Mouse (Mus musculus) midbrain, embryonic 12.5 days (tissue): ENCODE data around the gene Gm12117. TPM values are rescaled to one million over a fixed set of nuclear protein-coding genes. Genes with fewer than 3 reads are reported as not detected.

Experiments
- ATAC-seq: fragments of 200-750 bp; cut with Nextera tagmentation; 2 replicates; pipeline ENCODE4 v1.8.0; 2017; ENCODE audit warnings: low read depth, moderate TSS enrichment, moderate library complexity; ENCODE audit not compliant: low FRiP score
- H3K27ac ChIP-seq: fragments of 300-500 bp; sonication (generic); replicated peaks from 2 replicates; pipeline ENCODE4 v1.5.1; 2016; ENCODE audit warnings: mild to moderate bottlenecking
- H3K27me3 ChIP-seq: fragments of 300-500 bp; sonication (generic); 2 replicates; pipeline ENCODE4 v1.6.1; 2016; ENCODE audit warnings: mild to moderate bottlenecking
- H3K36me3 ChIP-seq: fragments of 300-500 bp; sonication (generic); 2 replicates; pipeline ENCODE4 v1.6.1; 2016
- H3K4me1 ChIP-seq: fragments of 300-500 bp; sonication (generic); 2 replicates; pipeline ENCODE4 v1.6.1; 2016
- H3K4me2 ChIP-seq: fragments of 300-500 bp; sonication (generic); replicated peaks from 2 replicates; pipeline ENCODE4 v1.6.1; 2016; ENCODE audit warnings: mild to moderate bottlenecking, moderate library complexity
- H3K4me3 ChIP-seq: fragments of 300-500 bp; sonication (generic); 2 replicates; pipeline ENCODE4 v1.5.1; 2016; ENCODE audit warnings: mild to moderate bottlenecking
- H3K9ac ChIP-seq: fragments of 300-500 bp; sonication (generic); replicated peaks from 2 replicates; pipeline ENCODE4 v1.6.1; 2016; ENCODE audit warnings: mild to moderate bottlenecking, moderate library complexity
- H3K9me3 ChIP-seq: fragments of 300-500 bp; sonication (generic); 2 replicates; pipeline ENCODE4 v1.6.1; 2016; ENCODE audit warnings: mild to moderate bottlenecking
- WGBS: fragments of 180-500 bp; shearing (Covaris S2); methylation state at CpG from one replicate; pipeline ENCODE4 v1.1.7; 2016; 5-methylcytosine and 5-hydroxymethylcytosine counted together
- polyA plus RNA-seq: library from polyadenylated mRNA; unstranded; fragments of >200 nt; fragmentation: Nextera tagmentation; extraction: Ambion mirVana; gene quantifications from 2 replicates; pipeline ENCODE4 v1.2.1, GENCODE M21; 2016

The Gm12117 gene
- 0.46 TPM in 1 of 2 replicates, not detected in the other for polyA plus RNA-seq

- Histone ChIP-seq H3K4me3 (no peak within 1 kb of the TSS), H3K27me3 (no peaks in the 10 kb centered on the region), H3K4me2 (no peak within 1 kb of the TSS), H3K4me1 (no peaks in the 10 kb centered on the region), H3K36me3 (peaks cover 6% of the 10 kb centered on the region; the same call in 1 of the 2 replicates), H3K27ac (no peak within 1 kb of the TSS), H3K9me3 (no peaks in the 10 kb centered on the region), H3K9ac (no peak within 1 kb of the TSS)
- no peak for ATAC-seq
- WGBS: 96% methylated on average over 3 of the region's 3 CpGs
Measured at GRCm38 (mm10) chr11:33276637-33277036, at the start of gene Gm12117. Gene Gm12117 (minus strand): TSS chr11:33276737.

GRCm38 (mm10) chr11:33319006-33319611 lies 42.6 kb upstream of the Gm12117 start:
- H3K9ac ChIP-seq: no peak overlapping the region
- H3K9me3 ChIP-seq: no peaks in the 10 kb centered on the region
- no peak for ATAC-seq
- no peaks in the 10 kb centered on the region for H3K27me3 ChIP-seq
- no peaks in the 10 kb centered on the region for H3K4me1 ChIP-seq
- H3K4me2 ChIP-seq: no peak overlapping the region
- WGBS: 90% methylated on average over 7 of the region's 7 CpGs
- H3K4me3 ChIP-seq: no peak overlapping the region
- H3K27ac ChIP-seq: no peak overlapping the region
- no peaks in the 10 kb centered on the region for H3K36me3 ChIP-seq

GRCm38 (mm10) chr11:33309566-33309965 lies 33.0 kb upstream of the Gm12117 start:
- Histone ChIP-seq H3K9me3 (no peaks in the 10 kb centered on the region), H3K27me3 (no peaks in the 10 kb centered on the region), H3K4me3 (no peak overlapping the region), H3K4me1 (no peaks in the 10 kb centered on the region), H3K36me3 (no peaks in the 10 kb centered on the region), H3K27ac (no peak overlapping the region), H3K9ac (no peak overlapping the region), H3K4me2 (no peak overlapping the region)
- ATAC-seq: no peak
- whole genome bisulfite sequencing: 74% methylated on average over 4 of the region's 4 CpGs

- Histone ChIP-seq H3K27ac (no peak overlapping the region), H3K4me1 (peaks cover 12% of the 10 kb centered on the region; the same call in 1 of the 2 replicates), H3K4me3 (no peak overlapping the region), H3K9ac (no peak overlapping the region), H3K9me3 (no peaks in the 10 kb centered on the region), H3K36me3 (no peaks in the 10 kb centered on the region), H3K27me3 (no peaks in the 10 kb centered on the region), H3K4me2 (no peak overlapping the region)
- no peak for ATAC-seq
- 54% methylated on average over 8 of the region's 8 CpGs for WGBS
Measured at GRCm38 (mm10) chr11:33300859-33301258, 24.3 kb upstream of the Gm12117 start.

- Histone ChIP-seq H3K9ac (no peak overlapping the region), H3K4me2 (no peak overlapping the region), H3K27me3 (no peaks in the 10 kb centered on the region), H3K36me3 (no peaks in the 10 kb centered on the region), H3K9me3 (no peaks in the 10 kb centered on the region), H3K4me1 (peaks cover 12% of the 10 kb centered on the region; the same call in 1 of the 2 replicates), H3K27ac (no peak overlapping the region), H3K4me3 (no peak overlapping the region)
- WGBS: 77% methylated on average over 11 of the region's 11 CpGs
- no peak for ATAC-seq
Measured at GRCm38 (mm10) chr11:33299371-33299770, 22.8 kb upstream of the Gm12117 start.

- no peak; the same call in 1 of the 2 replicates for ATAC-seq
- 57% methylated on average over 8 of the region's 8 CpGs for WGBS
Measured at GRCm38 (mm10) chr11:33297121-33297520, 20.6 kb upstream of the Gm12117 start.

GRCm38 (mm10) chr11:33295422-33295821 lies 18.9 kb upstream of the Gm12117 start:
- H3K27ac ChIP-seq: no peak overlapping the region
- WGBS: 61% methylated on average over 3 of the region's 3 CpGs
- H3K36me3 ChIP-seq: no peaks in the 10 kb centered on the region
- peaks cover 7% of the 10 kb centered on the region; the same call in 1 of the 2 replicates for H3K4me1 ChIP-seq
- no peak for ATAC-seq
- H3K9me3 ChIP-seq: no peaks in the 10 kb centered on the region
- no peak overlapping the region for H3K4me3 ChIP-seq
- no peak overlapping the region for H3K9ac ChIP-seq
- no peaks in the 10 kb centered on the region for H3K27me3 ChIP-seq
- H3K4me2 ChIP-seq: no peak overlapping the region

More at GRCm38 (mm10) chr11:33297121-33297520, 20.6 kb upstream of the Gm12117 start:
- Histone ChIP-seq H3K9me3 (no peaks in the 10 kb centered on the region), H3K27me3 (no peaks in the 10 kb centered on the region), H3K27ac (no peak overlapping the region), H3K36me3 (no peaks in the 10 kb centered on the region), H3K9ac (no peak overlapping the region), H3K4me2 (no peak overlapping the region), H3K4me1 (peaks cover 12% of the 10 kb centered on the region; the same call in 1 of the 2 replicates), H3K4me3 (no peak overlapping the region)

- Histone ChIP-seq H3K9me3 (no peaks in the 10 kb centered on the region), H3K9ac (no peak overlapping the region), H3K36me3 (no peaks in the 10 kb centered on the region), H3K4me3 (no peak overlapping the region), H3K4me1 (peaks cover 4% of the 10 kb centered on the region; the same call in 1 of the 2 replicates), H3K4me2 (no peak overlapping the region), H3K27me3 (no peaks in the 10 kb centered on the region), H3K27ac (no peak overlapping the region)
- no peak for ATAC-seq
- 81% methylated on average over 6 of the region's 6 CpGs for WGBS
Measured at GRCm38 (mm10) chr11:33294063-33294462, 17.5 kb upstream of the Gm12117 start.

- no peak overlapping the region for H3K27ac ChIP-seq
- H3K4me3 ChIP-seq: no peak overlapping the region
- no peak for ATAC-seq
- H3K9ac ChIP-seq: no peak overlapping the region
- H3K36me3 ChIP-seq: peaks cover 6% of the 10 kb centered on the region; the same call in 1 of the 2 replicates
- no peak overlapping the region for H3K4me2 ChIP-seq
- no peaks in the 10 kb centered on the region for H3K9me3 ChIP-seq
- H3K4me1 ChIP-seq: no peaks in the 10 kb centered on the region
- 98% methylated on average over 2 of the region's 2 CpGs for WGBS
- H3K27me3 ChIP-seq: no peaks in the 10 kb centered on the region
Measured at GRCm38 (mm10) chr11:33278571-33278970, 2.0 kb upstream of the Gm12117 start.

- Histone ChIP-seq H3K36me3 (peaks cover 6% of the 10 kb centered on the region; the same call in 1 of the 2 replicates), H3K4me2 (no peak overlapping the region), H3K4me1 (no peaks in the 10 kb centered on the region), H3K9me3 (no peaks in the 10 kb centered on the region), H3K4me3 (no peak overlapping the region), H3K9ac (no peak overlapping the region), H3K27ac (no peak overlapping the region), H3K27me3 (no peaks in the 10 kb centered on the region)
- ATAC-seq: no peak
- WGBS: 79% methylated on average over 3 of the region's 3 CpGs
Measured at GRCm38 (mm10) chr11:33274816-33275215, 1.7 kb downstream of the Gm12117 start.

GRCm38 (mm10) chr11:33274294-33274693 lies 2.2 kb downstream of the Gm12117 start:
- H3K27me3 ChIP-seq: no peaks in the 10 kb centered on the region
- no peak for ATAC-seq
- H3K9me3 ChIP-seq: no peaks in the 10 kb centered on the region
- no peak overlapping the region for H3K27ac ChIP-seq
- H3K4me1 ChIP-seq: no peaks in the 10 kb centered on the region
- no peak overlapping the region for H3K4me2 ChIP-seq
- peaks cover 6% of the 10 kb centered on the region; the same call in 1 of the 2 replicates for H3K36me3 ChIP-seq
- no peak overlapping the region for H3K9ac ChIP-seq
- no peak overlapping the region for H3K4me3 ChIP-seq
- 88% methylated on average over 1 of the region's 1 CpGs for WGBS

- no peak for ATAC-seq
- no peaks in the 10 kb centered on the region for H3K36me3 ChIP-seq
- no peaks in the 10 kb centered on the region for H3K4me1 ChIP-seq
- WGBS: 63% methylated on average over 3 of the region's 3 CpGs
- no peak overlapping the region for H3K9ac ChIP-seq
- H3K4me3 ChIP-seq: no peak overlapping the region
- H3K4me2 ChIP-seq: no peak overlapping the region
- H3K27me3 ChIP-seq: no peaks in the 10 kb centered on the region
- no peaks in the 10 kb centered on the region for H3K9me3 ChIP-seq
- H3K27ac ChIP-seq: no peak overlapping the region
Measured at GRCm38 (mm10) chr11:33240295-33240694, 36.2 kb downstream of the Gm12117 start.
